Mouse (Mus musculus) cerebellum, adult 2 months (tissue): ENCODE results near the gene Crct1.

Source experiments
- CTCF ChIP-seq: fragments of 200-500 bp; IDR thresholded peaks from 2 replicates; pipeline ENCODE4 v1.5.1; 2011; ENCODE audit warnings: low read depth, mild to moderate bottlenecking, control low read depth, low read length, moderate library complexity, borderline replicate concordance; ENCODE audit not compliant: insufficient read depth
- POLR2A ChIP-seq: fragments of 200-500 bp; IDR thresholded peaks from 2 replicates; pipeline ENCODE4 v1.6.1; 2011; ENCODE audit warnings: low read length, control low read depth, borderline replicate concordance; ENCODE audit not compliant: insufficient read depth

GRCm38 (mm10) chr3:93002843-93003242, 12.6 kb downstream of the Crct1 start:
- TF ChIP-seq CTCF: no peak
- no peak for TF ChIP-seq POLR2A
